Comparison of ENCODE assay signal across 24 mouse cellular contexts in the genomic region with DNA sequence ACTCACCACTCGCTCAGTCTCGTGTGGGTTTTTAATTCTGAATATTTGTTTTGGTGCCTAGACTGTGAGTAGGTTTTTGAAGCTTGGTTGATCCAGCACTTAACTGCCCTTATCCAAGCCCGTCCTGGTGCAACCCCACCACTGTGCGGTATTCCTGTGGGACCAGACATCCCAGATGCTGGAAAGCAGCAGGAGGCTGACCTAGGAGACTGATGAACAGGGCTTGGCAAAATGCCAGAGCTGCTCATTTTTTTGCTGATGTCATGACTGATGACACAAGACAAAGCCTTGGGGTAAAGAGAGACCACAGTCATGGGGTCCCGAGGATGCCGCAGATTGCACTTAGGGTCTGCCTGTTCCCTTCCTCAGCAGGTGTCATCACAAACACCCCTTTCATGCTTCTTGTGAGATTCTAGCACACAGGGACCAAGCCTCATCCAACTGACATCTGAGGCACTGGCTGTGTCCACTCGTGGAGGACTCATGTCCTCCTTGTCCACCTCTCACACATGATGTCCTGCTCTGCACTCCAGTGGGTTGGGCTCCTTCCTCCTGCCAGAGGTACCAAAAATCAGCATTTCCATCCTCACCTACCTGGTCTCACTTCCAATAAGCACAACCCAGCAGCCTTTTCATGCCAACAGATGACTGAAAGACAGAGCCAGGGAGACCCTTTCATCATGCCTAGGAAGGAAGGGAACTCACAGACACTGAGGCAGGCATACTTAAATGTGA. TPM values are rescaled to one million over a fixed set of nuclear protein-coding genes. Genes with fewer than 3 reads are reported as not detected.
"Had no signal": no experiment of that assay in that cellular context is flagged by ENCODE, and none has a peak within 500 bp of the region (broad histone marks: within the 10 kb centered on the region; RNA-seq: fewer than 3 reads in every experiment).

No protein-coding gene starts in this region.

- ATAC-seq: midbrain, embryonic 15.5 days had no signal

- H3K4me3 ChIP-seq: left cerebral cortex, adult 2 months; liver, embryonic 13.5 days; megakaryocyte, embryonic 14.5 days; midbrain, embryonic 10.5 days; midbrain, embryonic 15.5 days; neural tube, embryonic 12.5 days; neural tube, embryonic 15.5 days had no signal

- H3K27me3 ChIP-seq: liver, embryonic 13.5 days; megakaryocyte, embryonic 14.5 days; midbrain, embryonic 15.5 days; neural tube, embryonic 12.5 days; neural tube, embryonic 15.5 days had no signal

- H3K36me3 ChIP-seq: liver, embryonic 13.5 days; midbrain, embryonic 10.5 days; midbrain, embryonic 15.5 days; neural tube, embryonic 12.5 days; neural tube, embryonic 15.5 days had no signal

- H3K4me1 ChIP-seq: liver, embryonic 13.5 days; megakaryocyte, embryonic 14.5 days; midbrain, embryonic 10.5 days; midbrain, embryonic 15.5 days; neural tube, embryonic 12.5 days; neural tube, embryonic 15.5 days had no signal

- DNase-seq: kidney, postnatal 36 days; layer of hippocampus, postnatal 36 days; liver, embryonic 13.5 days; lung, adult 2 months; lung, postnatal 14 days; lung, postnatal 4 days; right cerebral cortex, adult 18-20 months; right cerebral cortex, postnatal 14 days; right cerebral cortex, postnatal 4 days; thymus, adult 2 months; thymus, postnatal 14 days; thymus, postnatal 4 days had no signal

- H3K27ac ChIP-seq: kidney, postnatal 0 days; left cerebral cortex, adult 2 months; liver, embryonic 13.5 days; midbrain, embryonic 10.5 days; midbrain, embryonic 15.5 days; neural tube, embryonic 12.5 days; neural tube, embryonic 15.5 days; stomach, postnatal 0 days had no signal

- H3K9ac ChIP-seq: liver, embryonic 13.5 days; midbrain, embryonic 15.5 days; neural tube, embryonic 12.5 days; neural tube, embryonic 15.5 days had no signal

RNA-seq across cellular contexts. Expression of a gene that starts 46.2 kb away (rescaled TPM):
- total RNA-seq: layer of hippocampus, adult 8-10 months; layer of hippocampus, postnatal 10 days; layer of hippocampus, postnatal 36 days; left cerebral cortex, adult 2 months; left cerebral cortex, postnatal 10 days; left cerebral cortex, postnatal 36 days had no signal
